Mouse (Mus musculus): ENCODE measurements around the gene Cdk2ap2. TPM values are rescaled to one million over a fixed set of nuclear protein-coding genes. Genes with fewer than 3 reads are reported as not detected.
"Not testable (repeated sequence)": the region's sequence is repeated elsewhere in the genome, so short reads cannot be mapped to it uniquely, and the experiment has no call there.

Gene Cdk2ap2
- polyA plus RNA-seq, 1 experiment from 2014 or later, result 83.4 TPM

DNA sequence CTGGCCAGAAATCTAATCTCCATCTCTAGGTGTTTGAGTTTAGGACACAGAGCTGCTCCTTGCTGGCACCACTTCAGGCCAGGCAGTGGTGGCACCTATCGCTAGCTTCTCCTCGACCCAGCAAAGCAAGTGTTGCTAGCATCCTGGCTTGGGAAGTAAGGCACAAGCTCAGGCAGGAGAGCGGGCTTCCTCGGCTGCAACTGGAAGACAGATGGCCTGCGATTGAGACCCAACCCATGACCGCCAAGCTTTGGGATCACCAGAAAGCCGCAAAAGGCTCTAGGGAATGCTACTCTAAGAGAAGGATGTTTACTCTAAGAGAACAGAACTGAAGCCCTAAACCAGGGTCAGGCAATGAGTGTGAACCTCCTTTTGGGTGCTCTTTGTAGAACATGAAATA lies 32.5 kb downstream of the Cdk2ap2 start:
- 95% methylated on average over 7 of the region's 7 CpGs for WGBS
- H3K27me3 ChIP-seq (ENCODE audit: control insufficient read depth, insufficient read depth, low read length), result no peaks in the 10 kb centered on the region
- H3K36me3 ChIP-seq (ENCODE audit: control insufficient read depth, insufficient read depth, low read length), result peaks cover 52% of the 10 kb centered on the region
- H3K4me2 ChIP-seq (ENCODE audit: low read length), result no peak overlapping the region
- H3K9me3 ChIP-seq (ENCODE audit: control insufficient read depth, low read length), result no peaks in the 10 kb centered on the region
- H3K27ac ChIP-seq (replicated peaks; ENCODE audit: low read depth, low read length), result no peak overlapping the region
- DNase-seq (no peak), ATAC-seq (ENCODE audit: low FRiP score, low TSS enrichment) (no peak)
- no peak overlapping the region for H3K9ac ChIP-seq (replicated peaks; ENCODE audit: low read length)
- H3K4me3 ChIP-seq (replicated peaks; ENCODE audit: low read depth, low read length), result no peak overlapping the region
- H3K4me1 ChIP-seq (ENCODE audit: control insufficient read depth, insufficient read depth, low read length), result peaks cover 9% of the 10 kb centered on the region

DNA sequence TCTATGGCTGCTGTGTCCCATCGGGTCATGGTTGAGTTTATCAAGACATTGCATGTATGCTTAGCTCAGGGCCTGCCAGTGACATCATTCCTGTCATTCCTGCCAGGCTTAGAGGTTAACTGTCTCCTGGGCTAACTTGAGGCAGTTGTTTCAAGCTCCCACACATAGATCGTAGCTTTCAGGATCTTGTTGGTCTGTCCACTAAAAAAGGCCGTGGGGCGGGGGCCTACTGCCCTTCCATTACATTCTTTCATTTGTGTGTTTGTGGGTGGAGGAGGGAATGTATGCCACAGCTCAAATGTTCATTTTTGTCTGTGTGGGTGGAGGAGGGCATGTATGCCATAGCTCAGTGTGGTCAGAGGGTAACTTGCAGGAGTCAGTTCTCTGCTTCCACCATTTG lies 33.1 kb downstream of the Cdk2ap2 start:
- H3K27me3 ChIP-seq (ENCODE audit: control insufficient read depth, insufficient read depth, low read length), result no peaks in the 10 kb centered on the region
- peaks cover 9% of the 10 kb centered on the region for H3K4me1 ChIP-seq (ENCODE audit: control insufficient read depth, insufficient read depth, low read length)
- no peak overlapping the region for H3K4me2 ChIP-seq (ENCODE audit: low read length)
- no peaks in the 10 kb centered on the region for H3K9me3 ChIP-seq (ENCODE audit: control insufficient read depth, low read length)
- 89% methylated on average over 4 of the region's 4 CpGs for WGBS
- H3K9ac ChIP-seq (replicated peaks; ENCODE audit: low read length), result no peak overlapping the region
- H3K4me3 ChIP-seq (replicated peaks; ENCODE audit: low read depth, low read length), result no peak overlapping the region
- DNase-seq, result no peak
- no peak for ATAC-seq (ENCODE audit: low FRiP score, low TSS enrichment)
- no peak overlapping the region for H3K27ac ChIP-seq (replicated peaks; ENCODE audit: low read depth, low read length)
- peaks cover 52% of the 10 kb centered on the region for H3K36me3 ChIP-seq (ENCODE audit: control insufficient read depth, insufficient read depth, low read length)

- no peaks in the 10 kb centered on the region for H3K9me3 ChIP-seq (ENCODE audit: control insufficient read depth, low read length)
- no peak for ATAC-seq (ENCODE audit: low FRiP score, low TSS enrichment)
- no peaks in the 10 kb centered on the region for H3K27me3 ChIP-seq (ENCODE audit: control insufficient read depth, insufficient read depth, low read length)
- no peak overlapping the region for H3K27ac ChIP-seq (replicated peaks; ENCODE audit: low read depth, low read length)
- peaks cover 52% of the 10 kb centered on the region for H3K36me3 ChIP-seq (ENCODE audit: control insufficient read depth, insufficient read depth, low read length)
- H3K4me3 ChIP-seq (replicated peaks; ENCODE audit: low read depth, low read length), result no peak overlapping the region
- WGBS, result 87% methylated on average over 5 of the region's 5 CpGs
- no peak for DNase-seq
- peaks cover 9% of the 10 kb centered on the region for H3K4me1 ChIP-seq (ENCODE audit: control insufficient read depth, insufficient read depth, low read length)
- H3K9ac ChIP-seq (replicated peaks; ENCODE audit: low read length), result no peak overlapping the region
- H3K4me2 ChIP-seq (ENCODE audit: low read length), result no peak overlapping the region
These were observed 34.1 kb downstream of the Cdk2ap2 start for GRCm38 (mm10) chr19:4131075-4131474.

GRCm38 (mm10) chr19:4131768-4132167 lies 34.8 kb downstream of the Cdk2ap2 start:
- DNase-seq (no peak), ATAC-seq (ENCODE audit: low FRiP score, low TSS enrichment) (no peak)
- H3K36me3 ChIP-seq (ENCODE audit: control insufficient read depth, insufficient read depth, low read length), result peaks cover 52% of the 10 kb centered on the region

DNA sequence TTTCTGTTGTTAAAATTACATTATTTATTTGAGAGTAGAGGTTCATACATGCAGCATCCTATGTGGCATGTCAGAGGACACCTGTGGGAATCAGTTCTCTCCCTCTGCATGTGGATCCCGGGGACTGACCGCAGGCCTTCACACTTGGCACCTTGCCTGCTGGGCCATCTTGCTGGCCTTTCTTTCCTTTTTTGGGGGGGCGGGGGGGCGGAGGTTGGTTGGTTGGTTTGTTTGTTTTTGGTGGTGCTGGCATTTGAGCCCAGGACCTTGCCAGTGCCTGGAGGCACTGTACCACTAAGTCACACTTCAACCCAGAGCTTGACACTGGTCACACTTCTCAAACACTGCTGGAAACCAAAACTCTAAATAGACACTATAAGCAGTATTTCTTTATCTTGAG lies 37.4 kb downstream of the Cdk2ap2 start:
- 94% methylated on average over 4 of the region's 4 CpGs for WGBS
- no peak overlapping the region for H3K4me3 ChIP-seq (replicated peaks; ENCODE audit: low read depth, low read length)
- no peak overlapping the region for H3K4me2 ChIP-seq (ENCODE audit: low read length)
- H3K27ac ChIP-seq (replicated peaks; ENCODE audit: low read depth, low read length), result no peak overlapping the region
- no peak overlapping the region for H3K9ac ChIP-seq (replicated peaks; ENCODE audit: low read length)
- H3K36me3 ChIP-seq (ENCODE audit: control insufficient read depth, insufficient read depth, low read length), result peaks cover 37% of the 10 kb centered on the region
- ATAC-seq (ENCODE audit: low FRiP score, low TSS enrichment) (no peak), DNase-seq (no peak)
- H3K9me3 ChIP-seq (ENCODE audit: control insufficient read depth, low read length), result no peaks in the 10 kb centered on the region
- H3K27me3 ChIP-seq (ENCODE audit: control insufficient read depth, insufficient read depth, low read length), result no peaks in the 10 kb centered on the region
- H3K4me1 ChIP-seq (ENCODE audit: control insufficient read depth, insufficient read depth, low read length), result 0 out of 2 replicates have a peak, but pooled peaks cover 3% of the 10 kb centered on the region

More at GRCm38 (mm10) chr19:4131768-4132167, 34.8 kb downstream of the Cdk2ap2 start:
- whole genome bisulfite sequencing, result 88% methylated on average over 2 of the region's 2 CpGs
- Histone ChIP-seq H3K27ac (replicated peaks; ENCODE audit: low read depth, low read length) (no peak overlapping the region), H3K4me3 (replicated peaks; ENCODE audit: low read depth, low read length) (no peak overlapping the region), H3K4me1 (ENCODE audit: control insufficient read depth, insufficient read depth, low read length) (peaks cover 5% of the 10 kb centered on the region), H3K27me3 (ENCODE audit: control insufficient read depth, insufficient read depth, low read length) (no peaks in the 10 kb centered on the region), H3K4me2 (ENCODE audit: low read length) (no peak overlapping the region), H3K9ac (replicated peaks; ENCODE audit: low read length) (no peak overlapping the region), H3K9me3 (ENCODE audit: control insufficient read depth, low read length) (no peaks in the 10 kb centered on the region)

DNA sequence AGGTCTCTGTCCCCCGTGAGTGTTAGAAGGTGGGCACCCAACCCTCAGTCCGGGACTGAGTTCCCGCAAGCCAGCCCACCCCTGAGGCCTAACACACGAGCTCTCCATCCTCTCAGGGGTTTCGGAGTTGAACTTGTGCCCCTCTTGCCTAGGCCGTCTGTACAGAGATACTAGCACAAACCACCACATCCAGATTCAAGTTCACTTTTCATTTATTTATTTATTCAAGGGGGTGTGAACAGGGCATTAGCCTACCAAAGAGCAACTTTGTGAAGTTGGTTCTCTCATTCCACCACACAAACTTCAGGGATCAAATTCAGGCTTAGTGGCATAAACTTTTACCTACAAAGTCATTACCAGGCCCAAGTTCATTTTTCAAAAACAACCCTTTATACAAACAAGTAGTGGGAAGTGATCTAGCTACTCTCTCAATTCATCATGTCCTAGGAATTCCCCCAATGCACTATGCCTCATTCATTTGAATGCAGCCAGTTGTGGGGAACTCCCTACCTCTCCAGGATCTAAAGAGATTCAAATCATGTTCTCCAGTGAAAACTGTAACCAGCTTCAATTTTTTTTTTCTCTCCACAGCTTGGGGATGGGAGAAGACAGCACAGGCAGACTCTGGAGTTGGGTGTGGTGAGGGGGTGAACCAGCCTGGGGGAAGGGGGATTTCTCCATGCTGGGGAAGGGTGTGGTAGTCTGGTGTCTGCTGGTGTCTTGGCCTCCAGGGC lies 38.4 kb downstream of the Cdk2ap2 start:
- H3K9ac ChIP-seq (replicated peaks; ENCODE audit: low read length); DNase-seq; H3K4me1 ChIP-seq (ENCODE audit: control insufficient read depth, insufficient read depth, low read length); H3K4me3 ChIP-seq (replicated peaks; ENCODE audit: low read depth, low read length); H3K27ac ChIP-seq (replicated peaks; ENCODE audit: low read depth, low read length); H3K4me2 ChIP-seq (ENCODE audit: low read length); H3K9me3 ChIP-seq (ENCODE audit: control insufficient read depth, low read length); H3K27me3 ChIP-seq (ENCODE audit: control insufficient read depth, insufficient read depth, low read length); ATAC-seq (ENCODE audit: low FRiP score, low TSS enrichment): not testable (repeated sequence)
- peaks cover 30% of the 10 kb centered on the region for H3K36me3 ChIP-seq (ENCODE audit: control insufficient read depth, insufficient read depth, low read length)
- 89% methylated on average over 6 of the region's 6 CpGs for WGBS

DNA sequence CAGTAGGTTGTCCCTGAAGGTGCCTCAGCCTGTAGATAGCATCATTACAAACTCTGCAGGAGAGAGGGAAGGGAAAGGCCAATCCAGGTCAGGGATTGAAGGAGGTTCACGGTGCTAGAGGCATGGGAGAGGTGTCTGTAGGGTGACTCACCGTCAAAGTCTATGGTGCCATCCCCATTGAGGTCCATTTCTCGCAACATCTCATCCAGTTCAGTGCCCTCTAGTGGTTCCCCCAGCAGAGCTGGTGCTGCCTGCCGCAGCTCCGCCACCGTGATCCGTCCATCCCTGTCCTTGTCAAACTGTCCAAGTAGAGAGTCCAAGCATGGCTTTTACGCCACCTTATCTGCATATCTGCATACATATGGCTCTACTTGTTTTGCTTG lies 39.0 kb downstream of the Cdk2ap2 start:
- not testable (repeated sequence) for H3K4me1 ChIP-seq (ENCODE audit: control insufficient read depth, insufficient read depth, low read length); H3K4me3 ChIP-seq (replicated peaks; ENCODE audit: low read depth, low read length); H3K9me3 ChIP-seq (ENCODE audit: control insufficient read depth, low read length); ATAC-seq (ENCODE audit: low FRiP score, low TSS enrichment); H3K27ac ChIP-seq (replicated peaks; ENCODE audit: low read depth, low read length); H3K9ac ChIP-seq (replicated peaks; ENCODE audit: low read length); H3K27me3 ChIP-seq (ENCODE audit: control insufficient read depth, insufficient read depth, low read length); H3K4me2 ChIP-seq (ENCODE audit: low read length); DNase-seq
- 24% methylated on average over 8 of the region's 8 CpGs for WGBS
- H3K36me3 ChIP-seq (ENCODE audit: control insufficient read depth, insufficient read depth, low read length), result peaks cover 25% of the 10 kb centered on the region

- Histone ChIP-seq H3K36me3 (ENCODE audit: control insufficient read depth, insufficient read depth, low read length) (peaks cover 21% of the 10 kb centered on the region), H3K4me2 (ENCODE audit: low read length) (no peak overlapping the region), H3K4me3 (replicated peaks; ENCODE audit: low read depth, low read length) (no peak overlapping the region), H3K4me1 (ENCODE audit: control insufficient read depth, insufficient read depth, low read length) (0 out of 2 replicates have a peak, but pooled peaks cover 6% of the 10 kb centered on the region), H3K9me3 (ENCODE audit: control insufficient read depth, low read length) (no peaks in the 10 kb centered on the region), H3K9ac (replicated peaks; ENCODE audit: low read length) (no peak overlapping the region), H3K27ac (replicated peaks; ENCODE audit: low read depth, low read length) (no peak overlapping the region), H3K27me3 (ENCODE audit: control insufficient read depth, insufficient read depth, low read length) (no peaks in the 10 kb centered on the region)
- DNase-seq (no peak), ATAC-seq (ENCODE audit: low FRiP score, low TSS enrichment) (no peak)
- WGBS, result 77% methylated on average over 5 of the region's 5 CpGs
These were observed 39.5 kb downstream of the Cdk2ap2 start for GRCm38 (mm10) chr19:4136463-4136862.

DNA sequence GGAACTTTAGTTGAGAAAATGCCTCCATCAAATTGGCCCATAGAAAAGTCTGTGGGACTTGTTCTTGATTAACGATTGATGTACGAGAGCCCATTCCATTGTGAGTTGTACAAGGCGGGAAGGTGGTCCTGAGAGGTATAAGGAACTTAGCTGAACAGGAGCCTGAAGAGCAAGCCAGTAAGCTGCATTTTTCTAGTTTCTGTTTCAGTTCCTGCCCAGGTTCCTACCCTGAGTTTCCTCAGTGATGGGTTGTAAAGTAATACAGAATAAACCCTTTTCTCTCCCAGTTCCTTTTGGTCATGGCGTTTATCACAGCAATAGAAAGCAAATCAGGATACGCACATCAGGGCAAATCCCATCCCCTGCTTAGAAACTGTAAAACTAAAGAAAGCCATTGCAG lies 40.9 kb downstream of the Cdk2ap2 start:
- Histone ChIP-seq H3K27me3 (ENCODE audit: control insufficient read depth, insufficient read depth, low read length) (no peaks in the 10 kb centered on the region), H3K4me3 (replicated peaks; ENCODE audit: low read depth, low read length) (no peak overlapping the region), H3K4me1 (ENCODE audit: control insufficient read depth, insufficient read depth, low read length) (0 out of 2 replicates have a peak, but pooled peaks cover 6% of the 10 kb centered on the region), H3K9ac (replicated peaks; ENCODE audit: low read length) (no peak overlapping the region), H3K27ac (replicated peaks; ENCODE audit: low read depth, low read length) (no peak overlapping the region), H3K36me3 (ENCODE audit: control insufficient read depth, insufficient read depth, low read length) (peaks cover 6% of the 10 kb centered on the region), H3K4me2 (ENCODE audit: low read length) (no peak overlapping the region), H3K9me3 (ENCODE audit: control insufficient read depth, low read length) (no peaks in the 10 kb centered on the region)
- WGBS, result 77% methylated on average over 5 of the region's 5 CpGs
- ATAC-seq (ENCODE audit: low FRiP score, low TSS enrichment) (no peak), DNase-seq (no peak)
